Mouse (Mus musculus) liver, adult 2 months (tissue): Measurements from ENCODE around the gene Cntfr. TPM values are rescaled to one million over a fixed set of nuclear protein-coding genes. Genes with fewer than 3 reads are reported as not detected.

ENCODE experiments used
- DNase-seq: peaks from one replicate; pipeline ENCODE4 v3.0.0-alpha.2; 2011; ENCODE audit warnings: low read depth, low spot score; ENCODE audit errors: extremely low read depth
- H3K27ac ChIP-seq: fragments of 200-500 bp; replicated peaks from 2 replicates; pipeline ENCODE4 v1.5.1; 2012; ENCODE audit warnings: low read depth, mild to moderate bottlenecking, control low read depth, inconsistent platforms, low read length; ENCODE audit not compliant: insufficient read depth
- H3K27me3 ChIP-seq: fragments of 200-500 bp; 2 replicates; pipeline ENCODE4 v1.6.1; 2012; ENCODE audit warnings: mild to moderate bottlenecking, moderate library complexity, low read length, inconsistent platforms; ENCODE audit not compliant: control insufficient read depth, insufficient read depth
- H3K36me3 ChIP-seq: fragments of 200-500 bp; 2 replicates; pipeline ENCODE4 v1.6.1; 2012; ENCODE audit warnings: low read length, inconsistent platforms; ENCODE audit not compliant: control insufficient read depth, insufficient read depth
- H3K4me1 ChIP-seq: fragments of 200-500 bp; 2 replicates; pipeline ENCODE4 v1.6.1; 2011; ENCODE audit warnings: low read length; ENCODE audit not compliant: control insufficient read depth, insufficient read depth
- H3K4me3 ChIP-seq: fragments of 200-500 bp; 2 replicates; pipeline ENCODE4 v1.5.1; 2011; ENCODE audit warnings: low read depth, mild to moderate bottlenecking, control low read depth, low read length, moderate library complexity; ENCODE audit not compliant: insufficient read depth
- H3K79me2 ChIP-seq: fragments of 200-500 bp; 2 replicates; pipeline ENCODE4 v1.6.1; 2012; ENCODE audit warnings: inconsistent platforms, mild to moderate bottlenecking, low read length, moderate library complexity; ENCODE audit not compliant: control insufficient read depth, insufficient read depth
- H3K9ac ChIP-seq: fragments of 200-500 bp; 2 replicates; pipeline ENCODE4 v1.6.1; 2012; ENCODE audit warnings: low read depth, mild to moderate bottlenecking, control low read depth, inconsistent platforms, low read length
- CTCF ChIP-seq: fragments of 200-500 bp; IDR thresholded peaks from 2 replicates; pipeline ENCODE4 v1.5.1; 2011; ENCODE audit warnings: low read depth, low read length, control low read depth
- POLR2A ChIP-seq: fragments of 200-500 bp; IDR thresholded peaks from 2 replicates; pipeline ENCODE4 v1.6.1; 2011; ENCODE audit warnings: low read length, control low read depth; ENCODE audit not compliant: insufficient read depth; ENCODE audit errors: extremely low read depth
- WGBS: fragments of 180-500 bp; shearing (Covaris S2); methylation state at CpG from one replicate; pipeline ENCODE4 v1.1.7; 2018; 5-methylcytosine and 5-hydroxymethylcytosine counted together
- polyA plus RNA-seq: library from polyadenylated mRNA; depleted of rRNA; stranded (reverse); fragments of >200 nt; gene quantifications from 2 replicates; pipeline ENCODE4 v1.2.3, GENCODE M21; 2012
- total RNA-seq: library from RNA; depleted of rRNA; stranded (reverse); fragments of >200 nt; gene quantifications from 2 replicates; pipeline ENCODE4 v1.2.3, GENCODE M21; 2014

Cntfr gene
- total and polyA plus RNA-seq, 2 experiments: 0.74 to 2.3 TPM

- H3K4me1 ChIP-seq: no peaks in the 10 kb centered on the region
- no peaks in the 10 kb centered on the region for H3K79me2 ChIP-seq
- no peak overlapping the region for H3K27ac ChIP-seq
- 80% methylated on average over 7 of the region's 7 CpGs for WGBS
- TF ChIP-seq POLR2A (no peak), CTCF (no peak)
- DNase-seq: no peak
- H3K9ac ChIP-seq: no peak overlapping the region
- no peaks in the 10 kb centered on the region for H3K36me3 ChIP-seq
- no peak overlapping the region for H3K4me3 ChIP-seq
- H3K27me3 ChIP-seq: no peaks in the 10 kb centered on the region
Observed at GRCm38 (mm10) chr4:41648627-41649026, 48.3 kb downstream of the Cntfr start.

GRCm38 (mm10) chr4:41648157-41648556, 48.7 kb downstream of the Cntfr start:
- Histone ChIP-seq H3K4me3 (no peak overlapping the region), H3K79me2 (no peaks in the 10 kb centered on the region), H3K9ac (no peak overlapping the region), H3K36me3 (no peaks in the 10 kb centered on the region), H3K4me1 (no peaks in the 10 kb centered on the region), H3K27ac (no peak overlapping the region), H3K27me3 (no peaks in the 10 kb centered on the region)
- TF ChIP-seq POLR2A (no peak), CTCF (no peak)
- WGBS: 71% methylated on average over 4 of the region's 4 CpGs
- DNase-seq: no peak

GRCm38 (mm10) chr4:41645488-41645887, 51.4 kb downstream of the Cntfr start:
- WGBS: 31% methylated on average over 5 of the region's 5 CpGs
- no peak overlapping the region for H3K27ac ChIP-seq
- H3K4me3 ChIP-seq: no peak overlapping the region
- H3K79me2 ChIP-seq: no peaks in the 10 kb centered on the region
- no peaks in the 10 kb centered on the region for H3K27me3 ChIP-seq
- H3K9ac ChIP-seq: no peak overlapping the region
- DNase-seq: no peak
- TF ChIP-seq CTCF (peak; percentile 26), POLR2A (no peak)
- H3K4me1 ChIP-seq: no peaks in the 10 kb centered on the region; the same call in 1 of the 2 replicates
- no peaks in the 10 kb centered on the region for H3K36me3 ChIP-seq

- Histone ChIP-seq H3K79me2 (no peaks in the 10 kb centered on the region), H3K9ac (no peak overlapping the region), H3K27ac (no peak overlapping the region), H3K4me1 (peaks cover 24% of the 10 kb centered on the region), H3K36me3 (no peaks in the 10 kb centered on the region), H3K4me3 (no peak overlapping the region), H3K27me3 (no peaks in the 10 kb centered on the region)
- DNase-seq: no peak
- 96% methylated on average over 6 of the region's 6 CpGs for WGBS
- no peak for TF ChIP-seq POLR2A
- TF ChIP-seq CTCF: no peak
Observed at GRCm38 (mm10) chr4:41641199-41641822, 55.6 kb downstream of the Cntfr start.

- H3K4me3 ChIP-seq: peak within 1 kb of the TSS; percentile 63
- H3K4me1 ChIP-seq: peaks cover 26% of the 10 kb centered on the region
- DNase-seq: peak; percentile 67
- peak within 1 kb of the TSS; percentile 62 for H3K27ac ChIP-seq
- WGBS: under 1% methylated on average over 51 of the region's 74 CpGs
- no peaks in the 10 kb centered on the region for H3K79me2 ChIP-seq
- no peaks in the 10 kb centered on the region for H3K27me3 ChIP-seq
- no peaks in the 10 kb centered on the region for H3K36me3 ChIP-seq
- 0 out of 2 replicates have a peak, but pooled peaks have one; percentile 17 for TF ChIP-seq POLR2A
- no peak for TF ChIP-seq CTCF
- peak within 1 kb of the TSS; percentile 76 for H3K9ac ChIP-seq
Observed at GRCm38 (mm10) chr4:41639913-41640507, 56.9 kb downstream of the Cntfr start, which contains the start of gene Enho. Gene Enho (minus strand): TSS chr4:41640324.
